Mouse (Mus musculus): ENCODE measurements around the gene N4bp2l1.

DNA sequence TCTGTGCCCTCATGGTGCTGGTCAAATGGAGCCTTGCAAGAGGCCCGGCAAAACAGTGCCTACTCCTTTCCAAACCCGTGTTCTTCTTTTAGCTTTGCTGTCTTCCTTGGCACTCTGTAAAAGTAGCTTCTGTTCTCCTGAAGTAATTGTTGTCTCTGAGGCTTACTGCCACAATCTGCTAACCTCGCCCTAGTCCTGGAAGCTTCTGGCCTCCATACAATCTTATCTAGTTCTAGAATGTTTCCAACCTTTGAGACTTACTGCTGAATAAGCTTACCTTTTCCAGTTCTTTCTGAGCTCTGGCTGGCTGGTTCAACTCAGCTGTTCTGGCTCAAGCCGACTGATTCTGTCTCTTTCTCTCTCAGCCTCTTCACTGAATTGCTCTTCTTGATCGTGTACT lies 35.2 kb downstream of the N4bp2l1 start:
- TF ChIP-seq POLR2A (IDR thresholded peaks at IDR 0.05; ENCODE audit: borderline replicate concordance, control insufficient read depth, low read depth, low read length) (no peak), CTCF (IDR thresholded peaks at IDR 0.05; ENCODE audit: control insufficient read depth, insufficient read depth, low read length) (no peak)

All from bone marrow, adult 2 months (tissue).